Mouse (Mus musculus): ENCODE data around the gene Nmnat3. TPM values are rescaled to one million over a fixed set of nuclear protein-coding genes. Genes with fewer than 3 reads are reported as not detected.

The Nmnat3 gene
- polyA plus RNA-seq, 1 experiment from 2014 or later, result 1.8 TPM

DNA sequence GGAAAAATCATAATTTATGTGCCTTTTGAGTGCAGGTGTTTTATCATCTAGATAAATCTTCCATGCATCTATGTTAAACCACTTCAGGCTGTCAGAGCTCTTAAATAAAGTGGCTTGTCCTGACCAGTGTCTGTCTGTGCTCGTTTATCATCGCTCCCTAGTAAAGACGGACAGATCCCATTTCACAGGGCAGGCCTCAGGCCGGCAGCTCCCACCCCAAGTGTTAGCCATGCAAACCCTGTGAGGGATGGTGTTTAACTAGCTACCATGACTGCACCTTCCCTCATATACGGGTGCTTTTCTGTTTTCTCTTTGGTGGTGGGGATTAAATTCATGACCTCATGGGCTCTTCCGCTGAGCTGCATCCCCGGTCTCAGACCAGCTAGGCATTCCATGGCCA lies 13.3 kb downstream of the Nmnat3 start:
- Histone ChIP-seq H3K4me3 (replicated peaks; ENCODE audit: low read length) (no peak overlapping the region), H3K4me1 (replicated peaks; ENCODE audit: control insufficient read depth, insufficient read depth, low read length) (peaks cover 11% of the 10 kb centered on the region), H3K27me3 (replicated peaks; ENCODE audit: control insufficient read depth, insufficient read depth, low read length) (no peaks in the 10 kb centered on the region), H3K9ac (replicated peaks; ENCODE audit: low read depth, low read length) (no peak overlapping the region), H3K4me2 (ENCODE audit: low read length) (no peak overlapping the region), H3K27ac (ENCODE audit: low read length) (no peak overlapping the region), H3K36me3 (ENCODE audit: control insufficient read depth, insufficient read depth) (no peaks in the 10 kb centered on the region), H3K9me3 (ENCODE audit: control insufficient read depth, low read length) (no peaks in the 10 kb centered on the region)
- 87% methylated on average over 7 of the region's 7 CpGs for WGBS
- ATAC-seq, result no peak

DNA sequence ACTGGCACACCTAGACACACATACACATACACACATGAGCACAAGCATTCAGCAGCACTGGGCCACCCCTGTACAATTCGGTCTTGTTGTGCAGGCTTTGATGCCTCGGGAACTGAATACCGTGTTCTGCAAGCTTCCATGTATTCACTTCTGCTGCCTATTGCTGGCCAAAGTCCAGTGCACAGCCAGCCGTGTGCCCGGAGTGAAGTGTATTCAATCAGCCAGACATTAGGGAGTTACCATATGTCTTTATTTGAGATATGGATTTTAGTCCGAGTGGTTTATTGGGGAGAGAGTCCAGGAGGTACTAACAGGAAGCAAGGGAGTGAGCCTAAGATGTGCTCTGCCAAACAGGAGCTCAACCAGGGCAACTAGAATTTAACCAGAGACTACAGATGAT lies 19.8 kb downstream of the Nmnat3 start:
- H3K4me2 ChIP-seq (ENCODE audit: low read length), result no peak overlapping the region
- no peaks in the 10 kb centered on the region for H3K9me3 ChIP-seq (ENCODE audit: control insufficient read depth, low read length)
- WGBS, result 74% methylated on average over 6 of the region's 6 CpGs
- no peak overlapping the region for H3K27ac ChIP-seq (ENCODE audit: low read length)
- ATAC-seq, result no peak
- H3K4me1 ChIP-seq (replicated peaks; ENCODE audit: control insufficient read depth, insufficient read depth, low read length), result no peaks in the 10 kb centered on the region; the same call in 1 of the 2 replicates
- no peaks in the 10 kb centered on the region for H3K36me3 ChIP-seq (ENCODE audit: control insufficient read depth, insufficient read depth)
- no peaks in the 10 kb centered on the region for H3K27me3 ChIP-seq (replicated peaks; ENCODE audit: control insufficient read depth, insufficient read depth, low read length)
- H3K4me3 ChIP-seq (replicated peaks; ENCODE audit: low read length), result no peak overlapping the region
- no peak overlapping the region for H3K9ac ChIP-seq (replicated peaks; ENCODE audit: low read depth, low read length)

DNA sequence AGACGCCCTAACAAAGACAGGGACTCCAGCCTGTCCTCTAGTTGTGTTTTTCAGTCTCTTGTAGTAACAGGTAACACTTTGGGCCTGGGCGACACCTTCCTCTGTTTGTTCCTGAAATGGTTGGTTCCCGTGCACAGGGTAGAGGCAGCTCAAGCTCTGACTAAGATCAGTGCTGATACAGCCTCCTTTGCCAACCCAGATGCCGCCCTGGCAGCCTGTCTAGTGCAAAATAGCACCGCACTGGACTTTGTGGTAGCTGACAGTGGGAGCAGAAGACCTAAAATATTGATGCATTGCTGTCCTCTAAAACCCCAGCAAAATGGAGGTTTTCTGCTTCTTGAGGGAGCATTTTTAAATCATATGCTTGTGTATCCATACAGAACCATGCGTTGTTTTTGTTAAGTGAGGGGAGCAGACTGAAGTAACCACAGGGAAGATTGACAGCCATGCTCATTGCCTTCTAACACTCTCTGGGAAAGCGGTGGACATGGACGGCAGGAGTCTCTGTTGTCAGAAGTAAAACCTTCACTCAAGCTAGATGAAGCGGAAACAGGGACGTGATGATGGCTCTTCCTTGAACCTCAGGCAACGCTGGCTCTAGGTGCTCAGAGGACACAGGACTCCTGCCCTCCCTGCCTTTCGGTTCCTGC lies 24.2 kb downstream of the Nmnat3 start:
- H3K4me1 ChIP-seq (replicated peaks; ENCODE audit: control insufficient read depth, insufficient read depth, low read length), result no peaks in the 10 kb centered on the region; the same call in 1 of the 2 replicates
- H3K4me3 ChIP-seq (replicated peaks; ENCODE audit: low read length), result no peak overlapping the region
- H3K36me3 ChIP-seq (ENCODE audit: control insufficient read depth, insufficient read depth), result no peaks in the 10 kb centered on the region
- 77% methylated on average over 12 of the region's 12 CpGs for WGBS
- H3K4me2 ChIP-seq (ENCODE audit: low read length), result no peak overlapping the region
- H3K9me3 ChIP-seq (ENCODE audit: control insufficient read depth, low read length), result no peaks in the 10 kb centered on the region
- no peak overlapping the region for H3K27ac ChIP-seq (ENCODE audit: low read length)
- H3K27me3 ChIP-seq (replicated peaks; ENCODE audit: control insufficient read depth, insufficient read depth, low read length), result no peaks in the 10 kb centered on the region
- H3K9ac ChIP-seq (replicated peaks; ENCODE audit: low read depth, low read length), result no peak overlapping the region
- ATAC-seq, result no peak

DNA sequence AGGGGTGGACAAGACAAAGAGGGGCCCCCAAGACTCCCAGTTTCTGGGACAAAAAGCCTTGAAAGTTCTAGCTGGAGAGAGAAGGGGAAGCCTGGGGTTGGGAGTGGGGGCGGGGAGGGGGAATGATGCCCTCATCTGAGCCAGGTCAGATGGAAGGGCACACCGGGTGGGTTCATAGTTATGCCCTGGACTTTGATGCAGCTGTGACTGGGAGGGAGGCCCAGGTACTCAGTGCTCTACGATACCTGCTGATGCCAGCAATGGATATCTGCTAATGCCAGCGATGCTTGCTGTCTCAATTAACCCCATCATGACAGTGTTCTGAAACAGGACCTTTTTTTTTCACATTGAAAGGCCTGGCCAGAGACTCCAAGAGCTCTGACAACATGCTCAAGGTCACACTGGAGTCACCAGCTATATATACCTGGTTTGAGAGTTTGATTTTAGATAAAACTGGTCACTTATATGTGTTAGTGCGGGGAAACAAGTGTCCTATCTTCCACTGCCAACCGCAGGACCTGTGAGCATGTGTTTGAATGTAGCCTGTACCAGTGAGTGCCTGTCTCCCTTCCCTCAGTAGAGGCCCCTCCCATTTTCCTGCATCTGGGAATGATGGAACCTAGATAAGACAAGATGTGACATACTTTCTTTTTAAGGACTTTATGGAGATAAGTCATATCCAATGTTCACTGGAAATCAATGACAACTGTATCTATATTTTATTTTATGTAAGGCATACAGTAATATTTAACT lies 25.6 kb downstream of the Nmnat3 start:
- Histone ChIP-seq H3K9ac (replicated peaks; ENCODE audit: low read depth, low read length) (no peak overlapping the region), H3K27me3 (replicated peaks; ENCODE audit: control insufficient read depth, insufficient read depth, low read length) (no peaks in the 10 kb centered on the region), H3K36me3 (ENCODE audit: control insufficient read depth, insufficient read depth) (no peaks in the 10 kb centered on the region), H3K4me2 (ENCODE audit: low read length) (no peak overlapping the region), H3K4me3 (replicated peaks; ENCODE audit: low read length) (no peak overlapping the region), H3K27ac (ENCODE audit: low read length) (no peak overlapping the region), H3K4me1 (replicated peaks; ENCODE audit: control insufficient read depth, insufficient read depth, low read length) (no peaks in the 10 kb centered on the region), H3K9me3 (ENCODE audit: control insufficient read depth, low read length) (no peaks in the 10 kb centered on the region)
- 76% methylated on average over 6 of the region's 6 CpGs for WGBS
- no peak for ATAC-seq

DNA sequence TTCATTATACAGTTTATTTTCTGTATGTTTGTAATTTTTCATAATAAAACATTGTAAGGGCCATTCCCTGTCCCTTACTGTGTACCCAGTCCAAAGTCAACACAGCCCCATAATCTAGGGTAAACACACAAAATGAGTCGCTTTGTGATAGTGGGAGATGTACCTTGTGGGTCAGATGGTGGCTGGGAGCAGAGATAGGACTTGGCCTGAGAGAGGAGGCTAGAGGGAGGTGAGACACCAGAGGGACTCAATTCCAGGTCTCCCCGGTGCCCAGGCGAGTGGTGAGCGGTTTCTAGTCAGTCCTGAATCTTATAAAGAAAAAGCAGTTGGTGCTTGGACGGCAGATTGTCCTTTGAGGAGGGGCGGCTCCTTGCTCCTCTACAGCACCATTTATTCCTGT lies 26.4 kb downstream of the Nmnat3 start:
- no peak for ATAC-seq
- Histone ChIP-seq H3K27ac (ENCODE audit: low read length) (no peak overlapping the region), H3K9me3 (ENCODE audit: control insufficient read depth, low read length) (no peaks in the 10 kb centered on the region), H3K4me2 (ENCODE audit: low read length) (no peak overlapping the region), H3K9ac (replicated peaks; ENCODE audit: low read depth, low read length) (no peak overlapping the region), H3K36me3 (ENCODE audit: control insufficient read depth, insufficient read depth) (no peaks in the 10 kb centered on the region), H3K27me3 (replicated peaks; ENCODE audit: control insufficient read depth, insufficient read depth, low read length) (no peaks in the 10 kb centered on the region), H3K4me3 (replicated peaks; ENCODE audit: low read length) (no peak overlapping the region), H3K4me1 (replicated peaks; ENCODE audit: control insufficient read depth, insufficient read depth, low read length) (peaks cover 3% of the 10 kb centered on the region; the same call in 1 of the 2 replicates)
- WGBS, result 83% methylated on average over 6 of the region's 6 CpGs

DNA sequence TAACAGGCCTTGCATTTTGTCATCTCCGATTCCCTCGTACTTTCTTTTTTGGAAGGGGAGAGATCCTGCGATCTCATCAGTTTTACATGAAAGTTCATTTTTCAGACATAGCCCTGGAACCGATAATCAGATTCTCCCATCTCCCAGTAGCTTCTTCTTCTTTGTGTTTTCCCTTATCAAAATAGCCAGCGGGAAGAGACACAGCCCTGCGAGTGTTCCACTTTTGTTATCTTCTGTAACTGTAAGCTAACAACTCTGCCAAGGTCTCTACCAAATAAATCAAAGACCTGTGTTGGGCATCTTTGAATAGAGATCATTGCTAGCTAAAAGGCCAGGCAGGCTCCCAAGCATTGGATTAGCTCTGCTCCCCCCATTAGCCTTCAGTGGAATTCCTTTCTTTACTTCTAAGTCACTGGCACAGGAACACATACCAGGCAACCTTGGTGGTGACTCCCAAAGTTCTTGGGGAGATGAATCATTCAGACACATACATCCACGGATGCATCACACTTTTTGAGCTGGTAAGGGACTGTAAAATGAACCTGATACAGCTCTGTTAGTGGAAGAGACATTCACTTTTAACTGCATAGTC lies 26.9 kb downstream of the Nmnat3 start:
- WGBS, result 88% methylated on average over 7 of the region's 7 CpGs
- peaks cover 9% of the 10 kb centered on the region for H3K4me1 ChIP-seq (replicated peaks; ENCODE audit: control insufficient read depth, insufficient read depth, low read length)
- no peak for ATAC-seq

DNA sequence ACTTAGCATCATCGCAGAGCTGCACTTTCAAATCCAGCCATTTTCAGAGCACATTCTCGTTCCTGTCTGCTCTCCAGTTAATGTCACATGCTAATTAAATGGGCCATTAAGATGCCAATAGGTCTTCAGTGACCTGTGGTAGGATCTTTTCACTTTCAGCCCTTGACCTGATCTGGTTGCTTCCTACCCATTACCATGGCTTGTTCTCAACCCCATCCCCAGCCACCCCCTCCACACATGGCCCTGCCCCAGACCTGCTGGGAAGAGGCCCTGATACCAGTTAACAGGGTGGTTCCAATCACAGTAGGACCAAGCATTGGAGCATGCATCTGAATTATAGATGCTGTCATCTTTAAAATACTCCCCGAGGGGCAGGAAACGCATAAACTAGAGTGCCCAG lies 30.7 kb downstream of the Nmnat3 start:
- no peaks in the 10 kb centered on the region for H3K27me3 ChIP-seq (replicated peaks; ENCODE audit: control insufficient read depth, insufficient read depth, low read length)
- no peak overlapping the region for H3K4me3 ChIP-seq (replicated peaks; ENCODE audit: low read length)
- WGBS, result 85% methylated on average over 4 of the region's 4 CpGs
- no peak overlapping the region for H3K27ac ChIP-seq (ENCODE audit: low read length)
- ATAC-seq, result no peak
- H3K36me3 ChIP-seq (ENCODE audit: control insufficient read depth, insufficient read depth), result no peaks in the 10 kb centered on the region
- H3K4me1 ChIP-seq (replicated peaks; ENCODE audit: control insufficient read depth, insufficient read depth, low read length), result peaks cover 9% of the 10 kb centered on the region
- H3K4me2 ChIP-seq (ENCODE audit: low read length), result no peak overlapping the region
- peaks cover 7% of the 10 kb centered on the region; the same call in 1 of the 2 replicates for H3K9me3 ChIP-seq (ENCODE audit: control insufficient read depth, low read length)
- no peak overlapping the region for H3K9ac ChIP-seq (replicated peaks; ENCODE audit: low read depth, low read length)

More for the DNA sequence above, 26.9 kb downstream of the Nmnat3 start:
- no peak overlapping the region for H3K4me3 ChIP-seq (replicated peaks; ENCODE audit: low read length)
- no peaks in the 10 kb centered on the region for H3K36me3 ChIP-seq (ENCODE audit: control insufficient read depth, insufficient read depth)
- no peak overlapping the region for H3K27ac ChIP-seq (ENCODE audit: low read length)
- H3K9ac ChIP-seq (replicated peaks; ENCODE audit: low read depth, low read length), result no peak overlapping the region
- H3K27me3 ChIP-seq (replicated peaks; ENCODE audit: control insufficient read depth, insufficient read depth, low read length), result no peaks in the 10 kb centered on the region
- no peak overlapping the region for H3K4me2 ChIP-seq (ENCODE audit: low read length)
- H3K9me3 ChIP-seq (ENCODE audit: control insufficient read depth, low read length), result no peaks in the 10 kb centered on the region

DNA sequence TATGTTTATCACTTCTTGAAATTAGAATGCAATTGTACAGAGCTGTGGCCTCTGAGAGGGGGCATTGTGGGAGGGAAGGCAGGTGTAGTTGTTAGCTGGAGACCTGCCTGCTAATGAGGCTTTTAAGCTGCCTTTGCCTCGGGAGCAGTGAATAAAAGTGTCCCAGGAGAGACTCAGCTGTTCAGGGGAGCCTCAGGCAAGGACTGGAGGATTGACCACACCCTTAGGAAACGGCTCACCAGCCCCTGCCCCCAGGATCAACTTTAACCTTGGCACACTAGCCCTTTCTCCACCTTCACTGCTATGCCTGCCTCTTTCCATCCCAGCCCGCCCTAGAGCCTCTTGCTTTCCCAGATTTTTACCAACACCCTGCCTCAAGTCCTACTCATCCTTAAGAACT lies 31.6 kb downstream of the Nmnat3 start:
- Histone ChIP-seq H3K4me2 (ENCODE audit: low read length) (no peak overlapping the region), H3K36me3 (ENCODE audit: control insufficient read depth, insufficient read depth) (no peaks in the 10 kb centered on the region), H3K9me3 (ENCODE audit: control insufficient read depth, low read length) (peaks cover 7% of the 10 kb centered on the region; the same call in 1 of the 2 replicates), H3K4me1 (replicated peaks; ENCODE audit: control insufficient read depth, insufficient read depth, low read length) (peaks cover 9% of the 10 kb centered on the region), H3K27ac (ENCODE audit: low read length) (no peak overlapping the region), H3K27me3 (replicated peaks; ENCODE audit: control insufficient read depth, insufficient read depth, low read length) (no peaks in the 10 kb centered on the region), H3K9ac (replicated peaks; ENCODE audit: low read depth, low read length) (no peak overlapping the region), H3K4me3 (replicated peaks; ENCODE audit: low read length) (no peak overlapping the region)
- WGBS, result 44% methylated on average over 3 of the region's 3 CpGs
- ATAC-seq, result no peak

DNA sequence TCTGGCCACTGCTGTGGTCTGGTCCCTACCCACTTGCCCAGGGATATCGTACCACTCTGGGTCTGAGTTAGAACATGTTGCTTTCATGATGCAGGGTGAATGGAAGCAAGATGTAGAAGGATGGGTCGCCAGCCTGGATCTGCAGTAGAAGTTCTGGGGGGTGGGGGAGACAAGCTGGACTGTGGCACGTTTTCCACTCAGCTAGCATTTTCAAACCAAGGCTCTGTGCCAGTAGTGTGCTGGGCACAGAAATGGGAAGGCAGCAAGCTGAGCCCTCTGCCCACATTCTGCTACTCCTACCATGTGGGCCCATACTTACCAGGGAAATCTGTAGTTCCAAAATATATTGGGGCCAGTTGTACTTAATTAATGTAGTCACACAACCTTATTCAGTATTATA lies 33.5 kb downstream of the Nmnat3 start:
- no peaks in the 10 kb centered on the region for H3K36me3 ChIP-seq (ENCODE audit: control insufficient read depth, insufficient read depth)
- peaks cover 9% of the 10 kb centered on the region for H3K4me1 ChIP-seq (replicated peaks; ENCODE audit: control insufficient read depth, insufficient read depth, low read length)
- H3K9ac ChIP-seq (replicated peaks; ENCODE audit: low read depth, low read length), result no peak overlapping the region
- H3K27me3 ChIP-seq (replicated peaks; ENCODE audit: control insufficient read depth, insufficient read depth, low read length), result no peaks in the 10 kb centered on the region
- H3K9me3 ChIP-seq (ENCODE audit: control insufficient read depth, low read length), result peaks cover 7% of the 10 kb centered on the region; the same call in 1 of the 2 replicates
- no peak overlapping the region for H3K4me2 ChIP-seq (ENCODE audit: low read length)
- H3K4me3 ChIP-seq (replicated peaks; ENCODE audit: low read length), result no peak overlapping the region
- no peak for ATAC-seq
- 89% methylated on average over 3 of the region's 3 CpGs for WGBS
- H3K27ac ChIP-seq (ENCODE audit: low read length), result no peak overlapping the region

Measured in forebrain, embryonic 16.5 days (tissue).